Mouse (Mus musculus) cerebellum, adult 2 months (tissue): ENCODE results near the gene Ttc29. TPM values are rescaled to one million over a fixed set of nuclear protein-coding genes. Genes with fewer than 3 reads are reported as not detected.

Experiments used
- DNase-seq, 2 experiments: peaks; one replicate each; pipeline ENCODE4 v3.0.0; 2021
- H3K27ac ChIP-seq: fragments of 200-500 bp; 2 replicates; pipeline ENCODE4 v1.5.1; 2012; ENCODE audit warnings: low read length, control low read depth, inconsistent platforms; ENCODE audit not compliant: insufficient read depth
- H3K27me3 ChIP-seq: fragments of 200-500 bp; 2 replicates; pipeline ENCODE4 v1.6.1; 2012; ENCODE audit warnings: inconsistent platforms, mild to moderate bottlenecking, low read length, moderate library complexity; ENCODE audit not compliant: control insufficient read depth, insufficient read depth
- H3K4me1 ChIP-seq: fragments of 200-500 bp; 2 replicates; pipeline ENCODE4 v1.6.1; 2011; ENCODE audit warnings: low read length; ENCODE audit not compliant: control insufficient read depth, insufficient read depth
- H3K4me3 ChIP-seq: fragments of 200-500 bp; replicated peaks from 2 replicates; pipeline ENCODE3; 2011; ENCODE audit warnings: mild to moderate bottlenecking, low read depth, low read length, control low read depth; ENCODE audit not compliant: insufficient read depth
- CTCF ChIP-seq: fragments of 200-500 bp; IDR thresholded peaks from 2 replicates; pipeline ENCODE4 v1.5.1; 2011; ENCODE audit warnings: low read depth, mild to moderate bottlenecking, control low read depth, low read length, moderate library complexity, borderline replicate concordance; ENCODE audit not compliant: insufficient read depth
- POLR2A ChIP-seq: fragments of 200-500 bp; IDR thresholded peaks from 2 replicates; pipeline ENCODE4 v1.6.1; 2011; ENCODE audit warnings: low read length, control low read depth, borderline replicate concordance; ENCODE audit not compliant: insufficient read depth
- WGBS: fragments of 180-500 bp; shearing (Covaris S2); methylation state at CpG from one replicate; pipeline ENCODE4 v1.1.7; 2018; 5-methylcytosine and 5-hydroxymethylcytosine counted together
- polyA plus RNA-seq: library from polyadenylated mRNA; depleted of rRNA; stranded (reverse); fragments of >200 nt; gene quantifications from 2 replicates; pipeline ENCODE4 v1.2.3, GENCODE M21; 2012

Gene Ttc29
- polyA plus RNA-seq, 1 experiment = 0.70 TPM

- TF ChIP-seq POLR2A (no peak), CTCF (no peak)
- no peak for DNase-seq
- Histone ChIP-seq H3K27ac (no peak overlapping the region), H3K4me3 (no peak overlapping the region), H3K27me3 (no peaks in the 10 kb centered on the region), H3K4me1 (no peaks in the 10 kb centered on the region)
- 73% methylated on average over 2 of the region's 2 CpGs for WGBS
Observed at GRCm38 (mm10) chr8:78284805-78285204, 71.7 kb downstream of the Ttc29 start.

- WGBS = 83% methylated on average over 4 of the region's 4 CpGs
- H3K27ac ChIP-seq = no peak overlapping the region
- no peak overlapping the region for H3K4me3 ChIP-seq
- DNase-seq = no peak
- H3K4me1 ChIP-seq = peaks cover 2% of the 10 kb centered on the region; the same call in 1 of the 2 replicates
- H3K27me3 ChIP-seq = no peaks in the 10 kb centered on the region
- no peak for TF ChIP-seq CTCF
- TF ChIP-seq POLR2A = no peak
Observed at GRCm38 (mm10) chr8:78285366-78285765, 72.3 kb downstream of the Ttc29 start.

DNA sequence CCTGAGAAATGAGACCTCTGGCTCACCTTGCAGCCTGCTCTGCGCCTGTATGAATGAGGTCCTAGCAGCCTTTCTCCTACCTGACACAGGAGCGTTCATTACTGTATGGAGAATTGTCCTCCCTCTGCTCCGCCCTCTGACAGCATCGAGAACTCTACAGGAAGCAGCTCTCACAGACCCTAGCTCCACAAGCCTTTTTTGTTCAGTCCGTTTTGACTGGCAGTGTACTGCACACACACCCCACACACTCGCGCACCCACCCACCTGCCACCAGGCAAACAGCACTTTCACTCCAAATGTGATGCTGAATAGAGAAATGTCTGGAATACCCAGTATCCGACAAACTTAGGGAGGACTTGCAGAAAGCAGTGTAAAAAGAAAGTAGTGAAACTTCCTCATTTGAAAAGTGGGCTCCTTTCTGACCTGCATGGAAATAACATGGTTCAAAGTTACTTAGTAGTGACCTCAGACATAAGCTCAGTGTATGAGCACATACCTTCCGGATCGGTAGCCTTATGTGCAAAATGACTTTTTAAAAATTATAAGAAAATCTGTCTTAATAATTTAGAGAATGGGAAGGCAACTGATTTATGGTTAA lies 76.4 kb downstream of the Ttc29 start:
- no peak for TF ChIP-seq CTCF
- TF ChIP-seq POLR2A = no peak
- WGBS = 65% methylated on average over 10 of the region's 10 CpGs
- DNase-seq = no peak
- no peak overlapping the region for H3K4me3 ChIP-seq
- H3K4me1 ChIP-seq = peaks cover 2% of the 10 kb centered on the region; the same call in 1 of the 2 replicates
- no peak overlapping the region for H3K27ac ChIP-seq
- H3K27me3 ChIP-seq = no peaks in the 10 kb centered on the region

GRCm38 (mm10) chr8:78290274-78290673 lies 77.2 kb downstream of the Ttc29 start:
- no peak overlapping the region for H3K27ac ChIP-seq
- TF ChIP-seq CTCF (no peak), POLR2A (no peak)
- no peak overlapping the region for H3K4me3 ChIP-seq
- WGBS = 34% methylated on average over 7 of the region's 7 CpGs
- H3K27me3 ChIP-seq = no peaks in the 10 kb centered on the region
- H3K4me1 ChIP-seq = peaks cover 2% of the 10 kb centered on the region; the same call in 1 of the 2 replicates
- peak in 1 of 2 experiments; percentile 2 for DNase-seq

GRCm38 (mm10) chr8:78295494-78295893 lies 82.4 kb downstream of the Ttc29 start:
- no peaks in the 10 kb centered on the region for H3K27me3 ChIP-seq
- TF ChIP-seq POLR2A = no peak
- TF ChIP-seq CTCF = no peak
- H3K4me1 ChIP-seq = no peaks in the 10 kb centered on the region
- 43% methylated on average over 5 of the region's 5 CpGs for WGBS
- DNase-seq = no peak
- no peak overlapping the region for H3K27ac ChIP-seq
- H3K4me3 ChIP-seq = no peak overlapping the region

DNA sequence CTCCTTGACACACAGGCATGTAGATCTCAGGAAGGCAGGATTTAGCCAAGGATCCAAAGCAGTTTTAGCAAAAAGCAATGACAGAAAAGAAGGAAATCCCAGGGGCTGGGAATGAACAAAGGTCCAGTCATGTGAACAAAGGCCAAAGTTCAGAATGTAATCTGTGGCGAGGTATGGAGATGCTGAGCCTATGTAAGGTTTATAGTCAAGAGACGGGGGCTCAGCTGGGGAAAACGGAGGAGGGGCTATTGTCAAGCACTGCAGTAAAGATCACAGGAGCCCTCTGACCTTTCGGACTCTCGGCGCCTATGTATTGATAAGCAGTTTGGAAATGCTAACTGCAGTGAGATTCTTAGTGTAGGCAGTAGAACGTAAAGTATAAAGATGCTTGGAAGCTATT lies 90.5 kb downstream of the Ttc29 start:
- Histone ChIP-seq H3K27ac (no peak overlapping the region), H3K27me3 (no peaks in the 10 kb centered on the region; the same call in 1 of the 2 replicates), H3K4me1 (no peaks in the 10 kb centered on the region), H3K4me3 (no peak overlapping the region)
- TF ChIP-seq POLR2A (no peak), CTCF (no peak)
- 71% methylated on average over 7 of the region's 7 CpGs for WGBS
- DNase-seq = no peak

DNA sequence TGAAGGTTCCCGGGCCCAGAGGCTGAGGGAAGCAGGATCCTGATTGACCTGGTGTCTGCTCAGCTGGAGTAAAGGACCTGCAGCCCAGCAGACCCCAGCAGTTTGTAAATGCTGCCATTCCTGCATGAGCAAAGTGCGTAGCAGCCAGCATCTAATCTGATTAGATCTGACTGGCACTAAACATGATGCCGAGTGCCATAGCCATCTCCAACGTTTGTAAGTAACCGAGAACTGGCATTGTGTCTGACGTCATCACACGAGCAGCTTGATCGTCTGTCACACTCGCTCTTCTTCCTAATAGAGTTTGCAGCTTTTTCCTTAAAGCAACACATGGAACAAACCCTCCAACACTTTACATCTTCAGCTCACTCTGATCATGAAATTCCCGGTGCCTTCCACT lies 93.5 kb downstream of the Ttc29 start:
- TF ChIP-seq POLR2A (no peak), CTCF (no peak)
- no peaks in the 10 kb centered on the region; the same call in 1 of the 2 replicates for H3K27me3 ChIP-seq
- H3K27ac ChIP-seq = no peak overlapping the region
- no peaks in the 10 kb centered on the region for H3K4me1 ChIP-seq
- no peak for DNase-seq
- WGBS = 21% methylated on average over 10 of the region's 10 CpGs
- H3K4me3 ChIP-seq = no peak overlapping the region

DNA sequence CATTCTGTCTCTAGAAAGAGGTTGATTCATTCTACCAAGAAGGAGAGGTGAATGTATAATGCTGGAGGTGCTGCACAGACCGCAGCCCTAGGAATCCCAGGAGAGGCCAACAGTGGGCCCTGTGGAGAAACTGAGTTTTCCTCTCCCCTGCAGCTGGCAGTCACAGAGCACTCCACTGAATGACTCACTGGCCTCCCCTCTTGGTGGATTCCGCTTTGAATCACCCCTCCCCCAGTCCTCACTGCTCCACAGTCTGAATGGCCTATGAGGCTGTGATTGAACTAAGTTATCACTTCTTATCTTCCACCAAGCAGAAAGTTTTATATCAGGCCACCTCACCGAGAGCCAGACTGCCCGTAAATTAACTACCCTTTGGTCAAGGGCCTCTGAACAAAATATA lies 94.0 kb downstream of the Ttc29 start:
- WGBS = 66% methylated on average over 4 of the region's 4 CpGs
- H3K4me3 ChIP-seq = no peak overlapping the region
- H3K4me1 ChIP-seq = no peaks in the 10 kb centered on the region
- no peak for TF ChIP-seq POLR2A
- TF ChIP-seq CTCF = no peak
- H3K27ac ChIP-seq = no peak overlapping the region
- DNase-seq = no peak
- no peaks in the 10 kb centered on the region; the same call in 1 of the 2 replicates for H3K27me3 ChIP-seq
